Mouse (Mus musculus) layer of hippocampus, adult 11-12 months (tissue): Measurements from ENCODE around the gene Olfr1086.
"Not testable (repeated sequence)": the region's sequence is repeated elsewhere in the genome, so short reads cannot be mapped to it uniquely, and the experiment has no call there.

Experiments
- DNase-seq: peaks from one replicate; pipeline ENCODE4 v3.0.0; 2022; ENCODE audit warnings: low spot score

Olfr1086 gene

GRCm38 (mm10) chr2:86679992-86680391, at the start of gene Olfr1086:
TSS of gene Olfr1086 (minus strand) at chr2:86680092.
- no peak for DNase-seq

DNA sequence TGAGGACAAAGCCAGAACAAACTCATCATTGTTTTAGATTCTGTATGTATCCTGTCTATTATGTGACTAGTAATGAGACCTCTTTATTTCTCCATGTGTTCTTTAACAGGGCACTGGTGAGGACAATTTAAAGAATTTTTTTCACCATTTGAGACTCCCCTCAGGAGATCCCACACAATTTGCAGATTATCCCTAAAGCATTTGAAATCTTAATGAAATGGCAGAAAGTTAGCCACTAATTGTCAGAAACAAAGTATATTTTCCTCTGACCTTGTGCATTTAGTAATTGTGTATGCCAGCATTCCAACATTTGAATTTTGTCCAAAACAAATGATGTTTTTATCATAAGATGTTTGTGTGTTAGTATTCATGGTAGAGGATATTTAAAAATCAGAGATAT, 18.4 kb upstream of the Olfr1086 start, which contains the start of gene Olfr1087:
Gene Olfr1087 (minus strand): TSS at position 101 of the 400 bp plus-strand sequence.
- DNase-seq, result no peak

DNA sequence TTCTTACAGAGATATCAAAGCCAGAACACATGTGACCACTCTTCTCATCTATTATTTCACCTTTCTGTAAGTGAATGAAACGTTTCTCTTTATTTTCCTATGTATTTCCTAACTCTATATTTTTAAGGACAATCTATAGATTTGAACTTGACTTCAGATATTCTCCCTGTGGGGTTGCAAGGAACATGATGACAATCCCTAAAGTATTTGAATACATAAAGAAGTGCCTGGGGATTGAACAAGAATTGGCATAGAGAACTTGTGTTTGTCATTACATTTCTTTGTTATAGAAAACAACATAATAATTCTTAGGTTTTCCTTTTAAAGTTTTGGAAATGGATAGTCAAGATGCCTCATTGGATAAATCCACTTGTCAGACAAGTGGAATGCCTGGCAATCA, 18.0 kb downstream of the Olfr1086 start, which contains the start of gene Olfr1085:
Gene Olfr1085 (minus strand): TSS at position 101 of the 400 bp plus-strand sequence.
- DNase-seq, result no peak

DNA sequence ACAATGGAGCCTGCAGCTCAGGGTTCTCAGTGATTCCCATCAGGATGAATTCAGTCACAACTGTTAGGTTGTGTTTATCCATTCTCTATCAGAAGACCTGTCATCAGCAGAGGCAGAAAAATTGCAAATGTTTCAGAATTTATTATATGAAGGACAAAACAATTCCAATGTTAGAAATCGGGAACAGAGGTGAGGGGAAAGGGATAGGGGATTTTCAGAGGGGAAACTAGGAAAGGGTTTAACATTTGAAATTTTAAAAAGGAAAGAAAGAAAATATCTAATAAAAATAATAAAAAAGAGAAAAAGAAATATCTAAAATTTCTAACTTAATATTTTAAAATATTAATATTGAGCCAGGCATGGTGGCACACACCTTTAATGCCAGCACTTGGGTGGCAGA, 40.3 kb downstream of the Olfr1086 start, which contains the start of gene Olfr1084:
Gene Olfr1084 (minus strand): TSS at position 101 of the 400 bp plus-strand sequence.
- not testable (repeated sequence) for DNase-seq
